Mouse (Mus musculus) thymus, postnatal 25 days (tissue): Measurements from ENCODE around the gene Pip5k1c.

Experiments used
- DNase-seq: peaks from one replicate; pipeline ENCODE4 v3.0.0; 2022

Pip5k1c gene

GRCm38 (mm10) chr10:81351678-81352291 is 59.0 kb downstream of the Pip5k1c start:
- DNase-seq, result peak; percentile 73

GRCm38 (mm10) chr10:81354738-81355477 is 62.1 kb downstream of the Pip5k1c start:
- no peak for DNase-seq

GRCm38 (mm10) chr10:81355533-81355932 is 62.8 kb downstream of the Pip5k1c start:
- no peak for DNase-seq

GRCm38 (mm10) chr10:81356352-81356990 is 63.7 kb downstream of the Pip5k1c start:
- no peak for DNase-seq

- DNase-seq, result peak; percentile 91
Observed at GRCm38 (mm10) chr10:81356991-81357844, 64.5 kb downstream of the Pip5k1c start, which contains the start of gene Mfsd12. Gene Mfsd12 (plus strand): TSS chr10:81357491.

GRCm38 (mm10) chr10:81358209-81358608 is 65.4 kb downstream of the Pip5k1c start:
- no peak for DNase-seq

GRCm38 (mm10) chr10:81358841-81359240 is 66.1 kb downstream of the Pip5k1c start:
- no peak for DNase-seq

GRCm38 (mm10) chr10:81360721-81361120 is 68.0 kb downstream of the Pip5k1c start:
- no peak for DNase-seq

- no peak for DNase-seq
Observed at GRCm38 (mm10) chr10:81362336-81362949, 69.7 kb downstream of the Pip5k1c start.

- no peak for DNase-seq
Observed at GRCm38 (mm10) chr10:81363436-81364346, 70.9 kb downstream of the Pip5k1c start.

GRCm38 (mm10) chr10:81364666-81365065 is 71.9 kb downstream of the Pip5k1c start:
- no peak for DNase-seq

GRCm38 (mm10) chr10:81365073-81365472 is 72.3 kb downstream of the Pip5k1c start:
- no peak for DNase-seq

GRCm38 (mm10) chr10:81365672-81366476 is 73.1 kb downstream of the Pip5k1c start, which contains the start of gene 4930404N11Rik:
Gene 4930404N11Rik (minus strand): TSS chr10:81365816.
- no peak for DNase-seq

GRCm38 (mm10) chr10:81366477-81367206 is 73.9 kb downstream of the Pip5k1c start:
- DNase-seq, result no peak

GRCm38 (mm10) chr10:81367207-81367495 is 74.4 kb downstream of the Pip5k1c start:
- DNase-seq, result no peak
